Mouse (Mus musculus) heart, embryonic 15.5 days (tissue): Measurements from ENCODE around the gene Slain2. TPM values are rescaled to one million over a fixed set of nuclear protein-coding genes. Genes with fewer than 3 reads are reported as not detected.
A peak's percentile ranks its signal among the peaks of the same experiment; 100 is the strongest.

Experiments used
- ATAC-seq: fragments of 200-750 bp; cut with Nextera tagmentation; replicated peaks from 2 replicates; pipeline ENCODE4 v1.8.0; 2017; ENCODE audit warnings: low read depth, moderate TSS enrichment; ENCODE audit not compliant: insufficient number of reproducible peaks, insufficient read depth, low FRiP score
- H3K27ac ChIP-seq: fragments of 300-500 bp; sonication (generic); 2 replicates; pipeline ENCODE4 v1.5.1; 2015; ENCODE audit warnings: mild to moderate bottlenecking, inconsistent platforms
- H3K27me3 ChIP-seq: fragments of 300-500 bp; sonication (generic); 2 replicates; pipeline ENCODE4 v1.6.1; 2015; ENCODE audit warnings: inconsistent platforms
- H3K36me3 ChIP-seq: fragments of 300-500 bp; sonication (generic); 2 replicates; pipeline ENCODE4 v1.6.1; 2015; ENCODE audit warnings: mild to moderate bottlenecking, inconsistent platforms
- H3K4me1 ChIP-seq: fragments of 300-500 bp; sonication (generic); replicated peaks from 2 replicates; pipeline ENCODE4 v1.6.1; 2015; ENCODE audit warnings: inconsistent platforms
- H3K4me2 ChIP-seq: fragments of 300-500 bp; sonication (generic); 2 replicates; pipeline ENCODE4 v1.6.1; 2015; ENCODE audit warnings: inconsistent platforms, mild to moderate bottlenecking, moderate library complexity
- H3K4me3 ChIP-seq: fragments of 300-500 bp; sonication (generic); 2 replicates; pipeline ENCODE4 v1.5.1; 2015; ENCODE audit warnings: mild to moderate bottlenecking, inconsistent platforms
- H3K9ac ChIP-seq: fragments of 300-500 bp; sonication (generic); 2 replicates; pipeline ENCODE4 v1.6.1; 2015; ENCODE audit warnings: mild to moderate bottlenecking, inconsistent platforms
- H3K9me3 ChIP-seq: fragments of 300-500 bp; sonication (generic); replicated peaks from 2 replicates; pipeline ENCODE4 v1.6.1; 2016; ENCODE audit warnings: inconsistent platforms
- WGBS: fragments of 180-500 bp; shearing (Covaris S2); methylation state at CpG from one replicate; pipeline ENCODE4 v1.1.7; 2015; ENCODE audit warnings: mixed read lengths; 5-methylcytosine and 5-hydroxymethylcytosine counted together
- polyA plus RNA-seq: library from polyadenylated mRNA; unstranded; fragments of >200 nt; fragmentation: Nextera tagmentation; extraction: Ambion mirVana; gene quantifications from 2 replicates; pipeline ENCODE4 v1.2.1, GENCODE M21; 2015

Gene Slain2
- polyA plus RNA-seq, 1 experiment from 2014 or later = 22.5 TPM

DNA sequence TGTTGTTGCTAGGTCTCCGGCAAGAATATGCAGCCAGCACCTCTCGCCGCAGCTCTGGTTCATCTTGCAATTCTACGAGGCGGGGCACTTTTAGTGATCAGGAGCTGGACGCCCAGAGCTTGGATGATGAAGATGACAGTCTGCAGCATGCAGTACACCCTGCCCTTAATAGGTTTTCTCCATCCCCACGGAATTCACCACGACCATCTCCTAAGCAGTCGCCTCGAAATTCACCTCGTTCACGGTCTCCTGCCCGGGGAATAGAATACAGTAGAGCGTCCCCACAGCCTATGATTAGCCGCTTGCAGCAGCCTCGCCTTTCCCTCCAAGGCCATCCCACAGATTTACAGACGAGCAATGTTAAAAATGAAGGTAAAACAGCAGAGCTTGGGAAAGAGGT is 43.2 kb downstream of the Slain2 start:
- H3K4me1 ChIP-seq = no peaks in the 10 kb centered on the region
- no peak for ATAC-seq
- H3K27ac ChIP-seq = no peak overlapping the region
- 89% methylated on average over 17 of the region's 17 CpGs for WGBS
- H3K9me3 ChIP-seq = no peaks in the 10 kb centered on the region
- H3K4me2 ChIP-seq = no peak overlapping the region
- H3K4me3 ChIP-seq = no peak overlapping the region
- H3K36me3 ChIP-seq = peaks cover 19% of the 10 kb centered on the region
- H3K9ac ChIP-seq = no peak overlapping the region
- no peaks in the 10 kb centered on the region for H3K27me3 ChIP-seq

DNA sequence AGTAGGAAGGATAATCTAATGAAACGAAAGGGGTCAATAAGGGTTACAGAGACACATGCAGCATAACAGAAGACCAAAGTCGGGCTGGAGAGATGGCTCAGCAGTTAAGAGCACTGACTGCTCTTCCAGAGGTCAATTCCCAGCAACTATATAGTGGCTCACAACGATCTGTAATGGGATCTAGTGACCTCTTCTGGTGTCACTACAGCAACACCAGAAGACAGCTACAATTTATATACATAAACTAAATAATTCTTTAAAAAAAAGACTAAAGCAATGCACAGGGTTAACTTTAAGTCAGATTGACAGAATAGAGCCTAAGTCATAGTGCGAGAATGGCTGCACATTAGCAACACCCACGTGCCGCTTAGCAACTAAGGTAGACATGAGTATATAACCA is 46.0 kb downstream of the Slain2 start:
- Histone ChIP-seq H3K4me1 (no peaks in the 10 kb centered on the region), H3K27ac (no peak overlapping the region), H3K36me3 (peaks cover 19% of the 10 kb centered on the region), H3K9me3 (no peaks in the 10 kb centered on the region), H3K27me3 (no peaks in the 10 kb centered on the region), H3K4me3 (no peak overlapping the region), H3K4me2 (no peak overlapping the region), H3K9ac (no peak overlapping the region)
- 77% methylated on average over 6 of the region's 6 CpGs for WGBS
- no peak for ATAC-seq

DNA sequence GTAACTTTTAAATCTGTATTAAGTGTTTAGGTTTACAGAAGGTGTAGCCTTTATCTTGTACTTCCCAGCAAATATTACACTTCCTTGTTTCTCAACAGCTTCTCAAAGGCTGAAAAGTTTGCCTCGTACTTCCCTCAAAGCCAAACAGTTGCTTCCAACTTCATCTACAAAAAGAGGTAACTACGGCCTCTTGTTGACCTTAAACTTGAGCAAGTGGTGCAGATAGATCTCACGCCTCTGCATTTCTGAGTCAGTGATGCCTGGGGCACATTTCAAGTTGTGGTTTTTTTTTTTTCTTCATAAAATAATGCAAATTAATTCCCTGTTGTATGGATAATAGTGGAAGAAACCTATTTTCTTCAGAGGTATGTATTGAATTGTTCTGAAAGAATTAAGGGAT is 51.6 kb downstream of the Slain2 start:
- no peaks in the 10 kb centered on the region for H3K4me1 ChIP-seq
- no peak for ATAC-seq
- H3K36me3 ChIP-seq = peaks cover 19% of the 10 kb centered on the region
- no peaks in the 10 kb centered on the region for H3K9me3 ChIP-seq
- no peaks in the 10 kb centered on the region for H3K27me3 ChIP-seq
- no peak overlapping the region for H3K4me3 ChIP-seq
- H3K9ac ChIP-seq = no peak overlapping the region
- H3K27ac ChIP-seq = no peak overlapping the region
- H3K4me2 ChIP-seq = no peak overlapping the region
- 80% methylated on average over 3 of the region's 3 CpGs for WGBS

DNA sequence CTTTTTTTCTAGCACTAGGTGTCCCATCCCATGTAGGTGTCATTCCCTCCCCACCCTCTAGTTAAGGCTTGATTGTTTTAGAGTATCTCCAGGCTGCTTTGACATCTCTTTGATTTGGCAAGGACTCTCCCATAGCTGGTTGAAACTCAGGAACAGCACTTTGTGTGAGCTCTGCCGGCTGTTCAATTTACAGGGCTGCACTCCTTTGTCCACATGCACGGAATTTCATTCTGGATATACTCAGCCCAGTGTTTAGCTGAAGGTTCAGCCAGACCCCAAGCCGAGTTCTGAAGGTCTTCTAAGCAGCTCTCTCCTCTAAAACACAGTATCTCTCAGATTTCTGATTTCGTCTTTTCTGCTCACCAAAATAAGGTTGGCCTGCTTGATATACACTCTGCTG is 58.3 kb downstream of the Slain2 start:
- Histone ChIP-seq H3K27me3 (no peaks in the 10 kb centered on the region), H3K27ac (0 out of 2 replicates have a peak overlapping the region, but pooled peaks have one; percentile 18), H3K4me2 (no peak overlapping the region), H3K4me3 (no peak overlapping the region), H3K4me1 (0 out of 2 replicates have a peak, but pooled peaks cover 7% of the 10 kb centered on the region), H3K9me3 (no peaks in the 10 kb centered on the region), H3K36me3 (peaks cover 35% of the 10 kb centered on the region), H3K9ac (no peak overlapping the region)
- 55% methylated on average over 4 of the region's 4 CpGs for WGBS
- ATAC-seq = no peak

DNA sequence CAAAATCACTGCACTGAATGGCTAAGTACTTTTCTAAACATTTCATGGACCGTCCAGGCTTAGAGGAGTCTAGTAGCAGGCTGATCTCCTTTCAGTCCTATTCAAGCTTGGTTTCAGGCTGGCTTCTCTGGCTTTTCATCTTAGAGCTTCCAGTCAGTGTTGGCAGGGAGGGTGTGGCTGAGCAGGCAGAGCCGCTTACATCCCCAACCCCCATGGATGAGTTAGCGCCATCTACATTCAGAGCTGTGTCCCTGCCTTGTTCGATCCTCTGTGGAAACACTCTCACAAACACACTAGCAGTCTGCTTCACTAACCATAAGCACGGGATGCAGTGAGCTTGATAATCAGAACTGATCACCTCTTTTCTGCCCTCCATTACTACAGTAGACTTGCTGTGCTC is 58.8 kb downstream of the Slain2 start:
- 57% methylated on average over 5 of the region's 5 CpGs for WGBS
- no peak for ATAC-seq
- 0 out of 2 replicates have a peak overlapping the region, but pooled peaks have one; percentile 18 for H3K27ac ChIP-seq

GRCm38 (mm10) chr5:72974602-72975001 is 60.5 kb downstream of the Slain2 start, which contains the start of gene Gm10135:
TSS of gene Gm10135 (minus strand) at chr5:72974702.
- ATAC-seq = no peak
- Histone ChIP-seq H3K27me3 (no peaks in the 10 kb centered on the region), H3K4me2 (no peak within 1 kb of the TSS), H3K4me3 (no peak within 1 kb of the TSS), H3K9me3 (no peaks in the 10 kb centered on the region), H3K36me3 (peaks cover 28% of the 10 kb centered on the region; the same call in 1 of the 2 replicates), H3K4me1 (0 out of 2 replicates have a peak, but pooled peaks cover 7% of the 10 kb centered on the region), H3K9ac (no peak within 1 kb of the TSS), H3K27ac (no peak within 1 kb of the TSS)
- WGBS = 97% methylated on average over 7 of the region's 7 CpGs

More for the DNA sequence above, 58.8 kb downstream of the Slain2 start:
- Histone ChIP-seq H3K4me2 (no peak overlapping the region), H3K4me1 (0 out of 2 replicates have a peak, but pooled peaks cover 7% of the 10 kb centered on the region), H3K9me3 (no peaks in the 10 kb centered on the region), H3K36me3 (peaks cover 31% of the 10 kb centered on the region; the same call in 1 of the 2 replicates), H3K4me3 (no peak overlapping the region), H3K9ac (no peak overlapping the region), H3K27me3 (no peaks in the 10 kb centered on the region)

DNA sequence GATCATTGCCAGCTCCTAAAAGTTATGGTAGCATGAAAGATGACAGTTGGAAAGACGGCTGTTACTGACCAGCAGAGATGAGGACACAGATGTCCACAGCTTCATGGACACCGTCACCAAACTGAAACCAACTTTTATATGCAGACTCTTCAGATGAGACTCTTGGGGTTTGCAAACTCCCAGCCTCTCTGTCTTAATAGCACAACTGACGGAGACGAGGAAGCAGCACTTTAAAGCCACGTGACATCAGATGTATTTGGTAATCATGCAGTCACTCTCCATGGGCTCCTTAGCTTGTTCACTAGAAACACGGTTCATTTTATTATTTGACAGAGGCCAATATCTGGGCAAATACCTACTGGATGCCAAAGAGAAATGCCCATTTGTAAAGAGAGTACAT is 61.9 kb downstream of the Slain2 start:
- Histone ChIP-seq H3K27me3 (no peaks in the 10 kb centered on the region), H3K9ac (no peak overlapping the region), H3K4me3 (no peak overlapping the region), H3K9me3 (no peaks in the 10 kb centered on the region), H3K4me1 (0 out of 2 replicates have a peak, but pooled peaks cover 7% of the 10 kb centered on the region), H3K27ac (no peak overlapping the region), H3K36me3 (peaks cover 38% of the 10 kb centered on the region), H3K4me2 (no peak overlapping the region)
- no peak for ATAC-seq
- WGBS = 89% methylated on average over 6 of the region's 6 CpGs

DNA sequence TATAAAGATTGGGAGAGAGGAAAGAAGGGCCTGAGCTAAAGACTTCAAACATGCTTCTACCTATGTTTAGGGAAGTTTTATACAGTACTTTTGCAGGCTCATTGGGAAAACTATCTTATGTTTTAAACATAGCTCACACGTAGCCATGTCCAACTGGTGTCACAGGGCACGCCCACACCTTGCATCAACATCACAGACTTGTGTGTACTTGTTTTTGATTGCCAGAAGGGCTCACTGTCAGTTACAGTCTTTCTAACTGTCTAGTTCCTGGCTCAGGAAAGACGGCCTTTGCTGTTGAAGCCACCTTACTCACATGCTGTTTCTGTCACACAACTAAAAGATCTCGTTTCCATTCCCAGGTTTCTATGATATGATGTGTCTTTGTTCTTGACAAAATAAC is 62.4 kb downstream of the Slain2 start:
- Histone ChIP-seq H3K27ac (no peak overlapping the region), H3K9me3 (no peaks in the 10 kb centered on the region), H3K36me3 (peaks cover 43% of the 10 kb centered on the region), H3K4me1 (0 out of 2 replicates have a peak, but pooled peaks cover 7% of the 10 kb centered on the region), H3K9ac (no peak overlapping the region), H3K4me2 (no peak overlapping the region), H3K4me3 (no peak overlapping the region), H3K27me3 (no peaks in the 10 kb centered on the region)
- WGBS = 80% methylated on average over 4 of the region's 4 CpGs
- ATAC-seq = no peak

DNA sequence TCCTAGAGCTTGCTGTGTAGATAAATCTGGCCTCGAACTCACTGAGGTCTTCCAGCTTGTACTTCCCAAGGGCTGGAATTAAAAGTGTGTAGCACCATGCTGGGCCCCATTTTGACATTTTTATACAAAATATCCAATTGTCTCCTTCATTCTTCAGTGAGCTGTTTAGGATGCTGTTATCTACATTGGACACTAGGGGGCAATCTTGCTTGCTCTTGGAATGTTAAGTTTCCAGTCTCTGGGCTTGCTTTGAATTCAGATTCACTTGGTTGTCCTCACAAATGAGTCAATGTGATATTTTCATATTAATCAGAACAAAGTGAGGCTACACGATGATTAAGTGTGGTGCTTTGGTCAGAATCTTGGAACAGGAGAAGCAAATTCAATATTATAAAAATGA is 70.0 kb downstream of the Slain2 start:
- Histone ChIP-seq H3K9ac (no peak overlapping the region), H3K27me3 (no peaks in the 10 kb centered on the region), H3K9me3 (no peaks in the 10 kb centered on the region), H3K4me3 (no peak overlapping the region), H3K36me3 (peaks cover 21% of the 10 kb centered on the region), H3K4me1 (no peaks in the 10 kb centered on the region), H3K27ac (no peak overlapping the region), H3K4me2 (no peak overlapping the region)
- 7% methylated on average over 2 of the region's 2 CpGs for WGBS
- no peak for ATAC-seq

DNA sequence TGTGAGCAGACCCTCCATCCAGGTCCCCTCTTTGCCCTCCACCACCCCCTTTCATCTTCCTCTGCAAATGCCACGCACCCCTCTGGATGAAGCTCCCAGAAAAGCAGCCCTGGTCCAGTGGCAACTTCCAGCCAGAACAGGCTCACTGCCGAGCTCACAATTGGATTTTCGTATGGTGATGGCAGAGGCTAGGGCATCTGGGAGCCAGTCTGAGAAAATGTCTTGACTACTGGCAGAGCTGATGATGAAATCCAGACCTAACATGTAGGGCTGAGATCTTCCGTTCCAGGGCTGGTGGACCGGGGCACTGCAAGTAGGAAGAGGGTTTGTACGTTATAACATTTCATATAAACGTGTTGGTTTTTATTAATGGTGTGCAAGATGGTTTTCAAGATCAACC is 73.7 kb downstream of the Slain2 start:
- no peak overlapping the region for H3K27ac ChIP-seq
- H3K4me3 ChIP-seq = no peak overlapping the region
- WGBS = 71% methylated on average over 7 of the region's 7 CpGs
- H3K4me1 ChIP-seq = peaks cover 5% of the 10 kb centered on the region; the same call in 1 of the 2 replicates
- H3K9me3 ChIP-seq = no peaks in the 10 kb centered on the region
- H3K36me3 ChIP-seq = no peaks in the 10 kb centered on the region
- no peaks in the 10 kb centered on the region for H3K27me3 ChIP-seq
- ATAC-seq = no peak
- no peak overlapping the region for H3K9ac ChIP-seq
- no peak overlapping the region for H3K4me2 ChIP-seq

GRCm38 (mm10) chr5:72989756-72990155 is 75.7 kb downstream of the Slain2 start:
- Histone ChIP-seq H3K9me3 (no peaks in the 10 kb centered on the region), H3K36me3 (no peaks in the 10 kb centered on the region), H3K4me1 (peaks cover 5% of the 10 kb centered on the region; the same call in 1 of the 2 replicates), H3K4me2 (no peak overlapping the region), H3K9ac (no peak overlapping the region), H3K27ac (no peak overlapping the region), H3K27me3 (no peaks in the 10 kb centered on the region), H3K4me3 (no peak overlapping the region)
- WGBS = 72% methylated on average over 8 of the region's 8 CpGs
- ATAC-seq = no peak

GRCm38 (mm10) chr5:72992474-72992873 is 78.4 kb downstream of the Slain2 start:
- ATAC-seq = no peak
- H3K4me3 ChIP-seq = no peak overlapping the region

More at GRCm38 (mm10) chr5:72992474-72992873, 78.4 kb downstream of the Slain2 start:
- Histone ChIP-seq H3K36me3 (no peaks in the 10 kb centered on the region), H3K4me2 (no peak overlapping the region), H3K9me3 (no peaks in the 10 kb centered on the region), H3K27ac (no peak overlapping the region), H3K9ac (no peak overlapping the region), H3K4me1 (peaks cover 5% of the 10 kb centered on the region; the same call in 1 of the 2 replicates), H3K27me3 (no peaks in the 10 kb centered on the region)
- WGBS = 64% methylated on average over 1 of the region's 1 CpGs
